Mouse (Mus musculus): ENCODE measurements at regions not wholly inside any gene's neighbourhood (a gene's known extent, or its start where the extent isn't known, plus 50 kb on each side); places are given as distances from the start of the nearest gene placed in this dataset.

- no peak for DNase-seq (ENCODE audit: low spot score in 2 of 2)
Observed at GRCm38 (mm10) chr16:21274012-21274528, 69.5 kb downstream of the Ephb3 start.

GRCm38 (mm10) chr16:21277789-21278342 is 73.3 kb downstream of the Ephb3 start:
- DNase-seq (ENCODE audit: low spot score in 2 of 2): no peak

- no peak for DNase-seq (ENCODE audit: low spot score in 2 of 2)
Observed at GRCm38 (mm10) chr16:21278387-21278786, 73.8 kb downstream of the Ephb3 start.

- DNase-seq (ENCODE audit: low spot score in 2 of 2): no peak
Observed at GRCm38 (mm10) chr16:21280200-21280627, 75.7 kb downstream of the Ephb3 start.

- no peak for DNase-seq (ENCODE audit: low spot score in 2 of 2)
Observed at GRCm38 (mm10) chr16:21281958-21282730, 77.6 kb downstream of the Ephb3 start.

- DNase-seq (ENCODE audit: low spot score in 2 of 2): no peak
Observed at GRCm38 (mm10) chr16:21286099-21286498, 81.5 kb downstream of the Ephb3 start.

- DNase-seq (ENCODE audit: low spot score in 2 of 2): no peak
Observed at GRCm38 (mm10) chr16:21289528-21289927, 85.0 kb downstream of the Ephb3 start.

- no peak for DNase-seq (ENCODE audit: low spot score in 2 of 2)
Observed at GRCm38 (mm10) chr16:21293010-21293409, 88.5 kb downstream of the Ephb3 start.

- no peak for DNase-seq (ENCODE audit: low spot score in 2 of 2)
Observed at GRCm38 (mm10) chr16:21293569-21293968, 89.0 kb downstream of the Ephb3 start.

GRCm38 (mm10) chr16:21294677-21295411 is 90.3 kb downstream of the Ephb3 start:
- DNase-seq (ENCODE audit: low spot score in 2 of 2): no peak

- DNase-seq (ENCODE audit: low spot score in 2 of 2): no peak
Observed at GRCm38 (mm10) chr16:21295956-21296733, 91.6 kb downstream of the Ephb3 start.

- DNase-seq (ENCODE audit: low spot score in 2 of 2): no peak
Observed at GRCm38 (mm10) chr16:21296786-21297185, 92.2 kb downstream of the Ephb3 start.

GRCm38 (mm10) chr16:21298866-21299265 is 94.3 kb downstream of the Ephb3 start:
- no peak for DNase-seq (ENCODE audit: low spot score in 2 of 2)

GRCm38 (mm10) chr16:21305859-21306258 is 101.3 kb downstream of the Ephb3 start:
- no peak for DNase-seq (ENCODE audit: low spot score in 2 of 2)

- no peak for DNase-seq (ENCODE audit: low spot score in 2 of 2)
Observed at GRCm38 (mm10) chr16:21308513-21308912, 104.0 kb downstream of the Ephb3 start.

- DNase-seq (ENCODE audit: low spot score in 2 of 2): peak; percentile 35 to 69
Observed at GRCm38 (mm10) chr16:21310636-21311615, 106.4 kb downstream of the Ephb3 start.

- DNase-seq (ENCODE audit: low spot score in 2 of 2): no peak
Observed at GRCm38 (mm10) chr16:21311781-21312180, 107.2 kb downstream of the Ephb3 start.

- no peak for DNase-seq (ENCODE audit: low spot score in 2 of 2)
Observed at GRCm38 (mm10) chr16:21315751-21316151, 107.2 kb upstream of the Vps8 start.

GRCm38 (mm10) chr16:21318009-21318639 is 104.8 kb upstream of the Vps8 start:
- no peak for DNase-seq (ENCODE audit: low spot score in 2 of 2)

Data from spleen, postnatal 4 days (tissue).